Mouse (Mus musculus) fat pad, adult 2 months (tissue): ENCODE measurements around the gene Zap70.

Source experiments
- DNase-seq: peaks from one replicate; pipeline ENCODE4 v3.0.0-alpha.2; 2011; ENCODE audit warnings: low read depth, low spot score; ENCODE audit errors: extremely low read depth

Gene Zap70

DNA sequence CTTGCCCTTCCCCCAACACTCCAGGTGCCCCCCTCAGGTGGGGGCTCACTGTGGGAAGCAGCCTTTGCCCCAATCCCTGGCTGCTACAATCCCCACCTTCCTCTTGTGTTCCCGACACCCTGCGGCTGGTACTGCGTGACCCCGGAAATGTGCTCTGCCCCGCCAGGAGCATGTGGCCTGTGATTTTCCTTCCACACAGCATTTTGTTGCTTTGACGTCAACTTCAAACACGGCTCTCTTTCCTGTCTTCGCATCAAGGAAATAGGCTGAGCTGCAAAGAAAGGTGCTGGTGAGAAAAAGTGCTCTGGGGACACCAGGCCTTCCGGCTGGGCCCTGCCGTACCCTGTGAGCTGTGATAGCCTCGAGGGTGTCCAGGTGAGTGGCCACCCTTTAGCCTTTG lies at the start of gene Zap70:
Gene Zap70 (plus strand): TSS at position 231 of the 400 bp plus-strand sequence.
- no peak for DNase-seq

DNA sequence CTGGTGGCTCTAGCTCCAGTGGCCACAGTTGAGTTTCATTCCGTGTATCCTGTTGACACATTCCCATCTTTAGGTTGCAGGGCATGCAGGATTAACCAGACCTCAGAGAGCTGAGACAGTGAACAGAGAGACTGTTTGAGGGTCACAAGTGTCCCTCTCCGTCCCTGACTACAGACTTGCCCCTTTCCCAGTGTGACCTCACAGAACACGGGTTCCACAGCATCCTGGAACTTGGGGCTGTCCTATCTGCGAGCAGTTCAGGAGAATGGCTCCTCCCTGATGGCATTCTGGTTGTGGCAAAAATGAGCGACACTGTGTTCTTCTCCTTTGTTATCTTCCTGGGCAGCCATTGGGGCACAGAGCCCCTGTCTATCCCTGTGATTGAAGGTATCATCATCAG lies 47.3 kb upstream of the Zap70 start, which contains the start of gene Actr1b:
Gene Actr1b (minus strand): TSS at position 112 of the 400 bp plus-strand sequence.
- DNase-seq: no peak

GRCm38 (mm10) chr1:36718786-36719185 lies 42.8 kb upstream of the Zap70 start:
- DNase-seq: no peak

DNA sequence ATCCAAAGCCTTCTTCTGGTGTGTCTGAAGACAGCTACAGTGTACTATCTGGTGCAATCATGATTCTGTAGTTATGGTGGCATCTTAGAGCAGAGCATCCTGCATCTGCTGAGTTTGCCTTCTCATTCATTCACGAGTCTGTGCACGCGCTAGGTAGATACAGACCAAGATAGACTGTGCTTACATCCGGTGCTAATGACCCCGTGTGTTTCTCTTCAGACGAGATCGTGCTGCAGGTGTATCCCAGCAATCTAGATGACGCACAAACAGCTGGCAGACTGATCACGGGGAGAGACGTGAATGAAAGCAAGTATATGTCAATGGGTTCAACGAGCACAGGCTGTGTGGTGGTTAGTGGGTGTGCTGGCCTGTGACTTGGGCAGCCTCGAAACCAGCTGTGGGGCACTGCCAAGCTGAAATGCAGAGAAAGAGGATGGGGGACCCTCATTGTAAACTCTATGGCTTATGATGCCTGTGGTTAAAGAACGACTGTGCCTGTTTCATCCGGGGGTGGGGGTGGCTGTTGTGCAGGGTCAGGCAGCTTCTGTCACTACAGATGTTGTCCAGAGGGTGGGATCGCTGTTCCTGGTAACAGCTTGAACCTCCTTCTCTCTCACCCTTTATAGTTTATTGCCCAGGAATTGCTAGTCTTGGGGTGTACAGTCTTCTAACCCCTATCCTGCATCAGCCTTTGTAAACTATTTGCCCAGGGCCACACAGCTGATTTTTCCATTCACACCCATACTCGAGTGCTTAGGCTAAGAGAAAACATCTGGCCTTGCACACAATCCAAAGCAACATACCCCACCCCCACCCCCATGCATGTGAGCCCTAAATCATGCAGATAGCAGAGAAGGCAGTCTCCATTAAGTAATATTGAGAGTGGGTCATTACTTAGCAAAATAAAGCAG lies 38.2 kb upstream of the Zap70 start:
- DNase-seq: no peak

- no peak for DNase-seq
Observed at GRCm38 (mm10) chr1:36724057-36724431, 37.6 kb upstream of the Zap70 start.

- DNase-seq: no peak
Observed at GRCm38 (mm10) chr1:36737300-36737699, 24.3 kb upstream of the Zap70 start.

GRCm38 (mm10) chr1:36739231-36739630 lies 22.4 kb upstream of the Zap70 start:
- DNase-seq: peak; percentile 61

DNA sequence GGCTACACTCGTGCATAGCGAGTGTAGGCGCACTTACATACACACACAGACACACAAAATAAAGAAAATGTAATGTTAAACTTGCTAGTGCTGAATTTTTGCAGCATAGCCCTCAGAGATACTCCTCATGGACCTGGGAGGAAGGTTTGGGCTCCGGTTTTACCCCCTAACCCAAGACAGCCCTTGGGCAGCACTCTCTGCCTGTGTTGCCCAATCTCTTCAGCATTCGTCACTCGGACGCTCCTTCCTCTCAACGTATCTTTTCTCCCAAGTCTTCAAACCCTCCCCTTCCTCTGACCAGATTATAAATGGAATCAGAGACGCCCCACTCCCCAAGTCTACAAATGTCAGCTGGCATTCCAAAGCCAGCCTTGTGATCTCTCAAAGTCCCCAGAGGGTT lies 18.6 kb upstream of the Zap70 start:
- DNase-seq: no peak

DNA sequence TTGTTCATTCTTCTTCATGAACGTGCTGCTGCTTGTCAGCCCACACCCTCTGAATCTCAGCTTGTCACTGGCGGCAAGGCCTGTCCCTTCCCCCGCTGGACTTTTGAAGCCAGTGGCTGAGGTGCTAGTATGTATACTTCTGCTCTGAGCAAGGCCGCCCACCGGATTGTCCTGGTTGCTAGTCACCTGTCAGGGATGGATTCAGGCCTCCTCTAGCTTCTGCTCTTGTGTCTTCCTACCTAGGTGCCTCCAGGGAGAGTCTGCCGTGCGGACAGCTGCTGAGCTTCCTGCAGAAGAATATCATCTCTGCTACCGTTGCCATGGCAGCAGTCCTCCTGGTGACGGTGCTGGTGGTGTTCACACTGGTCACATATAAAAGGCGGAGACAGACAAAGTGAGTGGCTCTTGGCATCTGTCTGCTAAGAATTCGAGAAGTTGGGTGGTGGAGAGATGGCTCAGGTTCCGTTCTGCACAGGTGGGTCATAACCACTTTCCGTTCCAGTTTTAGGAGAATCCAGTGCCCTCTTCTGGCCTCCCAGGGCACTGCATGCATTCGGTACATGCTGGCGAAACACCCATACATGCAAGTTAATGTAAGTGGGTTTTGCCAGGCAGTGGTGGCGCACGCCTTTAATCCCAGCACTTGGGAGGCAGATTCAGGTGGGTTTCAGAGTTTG lies 17.2 kb upstream of the Zap70 start:
- no peak for DNase-seq

GRCm38 (mm10) chr1:36745661-36746060 lies 15.9 kb upstream of the Zap70 start:
- no peak for DNase-seq

GRCm38 (mm10) chr1:36746452-36746851 lies 15.1 kb upstream of the Zap70 start:
- no peak for DNase-seq

GRCm38 (mm10) chr1:36753932-36754675 lies 7.5 kb upstream of the Zap70 start:
- DNase-seq: no peak

DNA sequence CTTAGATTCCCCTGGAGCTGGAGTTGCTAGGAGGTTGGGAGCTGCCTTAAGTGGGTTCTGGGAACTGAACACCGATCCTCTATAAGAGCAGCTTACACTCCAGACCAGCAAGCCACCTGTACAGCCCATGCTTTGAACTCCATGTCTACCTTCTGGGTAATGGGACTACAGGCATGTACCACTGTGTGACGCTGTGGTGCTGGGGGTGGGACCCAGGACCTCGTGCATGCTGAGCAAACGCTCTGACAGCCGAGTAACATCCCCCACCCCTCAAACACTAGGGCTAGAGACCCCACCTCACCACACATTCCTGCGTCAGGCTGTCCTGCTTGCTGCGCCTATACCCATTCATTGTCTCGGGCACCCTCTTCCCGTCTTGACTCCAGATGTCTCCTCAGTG lies 3.0 kb upstream of the Zap70 start:
- no peak for DNase-seq

- no peak for DNase-seq
Observed at GRCm38 (mm10) chr1:36759076-36759475, 2.5 kb upstream of the Zap70 start.

- no peak for DNase-seq
Observed at GRCm38 (mm10) chr1:36760401-36760800, 1.2 kb upstream of the Zap70 start.

- no peak for DNase-seq
Observed at GRCm38 (mm10) chr1:36761061-36761460, 537 bp upstream of the Zap70 start.

GRCm38 (mm10) chr1:36766431-36767205 lies 5.0 kb downstream of the Zap70 start:
- DNase-seq: no peak

DNA sequence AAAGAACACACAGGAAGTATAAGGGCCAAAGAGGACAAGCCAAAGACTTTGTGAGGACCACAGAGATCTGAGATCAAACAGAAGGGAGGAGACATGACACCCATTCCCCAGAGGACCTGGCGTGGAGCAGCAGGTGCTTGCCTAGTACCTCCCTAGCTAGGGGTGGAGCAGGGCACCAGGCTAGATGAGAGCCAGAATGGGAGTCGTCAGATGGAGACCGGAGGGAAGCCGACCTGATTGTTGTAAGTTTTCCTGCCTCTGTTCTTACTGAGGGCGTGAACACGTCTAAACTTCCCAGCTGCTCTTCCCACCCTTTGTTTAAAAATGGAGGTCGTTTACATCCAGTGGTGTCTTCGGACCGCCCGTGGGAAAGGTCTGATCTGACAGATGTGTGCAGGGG lies 5.7 kb downstream of the Zap70 start:
- DNase-seq: no peak

GRCm38 (mm10) chr1:36768786-36769185 lies 7.2 kb downstream of the Zap70 start:
- DNase-seq: no peak

- DNase-seq: no peak
Observed at GRCm38 (mm10) chr1:36769951-36770350, 8.4 kb downstream of the Zap70 start.

DNA sequence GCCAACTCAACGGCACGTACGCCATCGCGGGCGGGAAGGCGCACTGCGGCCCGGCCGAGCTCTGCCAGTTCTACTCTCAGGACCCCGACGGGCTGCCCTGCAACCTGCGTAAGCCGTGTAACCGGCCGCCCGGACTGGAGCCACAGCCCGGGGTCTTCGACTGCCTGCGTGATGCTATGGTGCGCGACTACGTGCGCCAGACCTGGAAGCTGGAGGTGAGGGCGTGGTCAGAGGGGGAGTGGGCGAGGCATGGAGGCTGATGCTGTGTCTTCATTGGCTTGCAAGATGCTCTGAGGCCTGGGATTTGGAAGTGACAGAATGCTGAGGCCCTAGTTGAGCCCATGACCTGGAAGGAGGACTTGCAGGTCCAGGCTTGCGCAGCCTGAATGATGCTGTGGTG lies 9.4 kb downstream of the Zap70 start:
- no peak for DNase-seq
